Mouse (Mus musculus) Patski (cell line): ENCODE measurements at regions not wholly inside any gene's neighbourhood (a gene's known extent, or its start where the extent isn't known, plus 50 kb on each side); places are given as distances from the start of the nearest gene placed in this dataset.

Experiments
- ATAC-seq: fragments of 100-300 bp; one replicate; pipeline ENCODE4 v1.8.0; 2021
- CTCF ChIA-PET: fragments of 350-600 bp; sonication (Branson Sonifier 250); formaldehyde crosslinking; loops from one replicate; lab custom pipeline; 2022; ENCODE audit warnings: inconsistent platforms; lab: Charles Lee
- POLR2A ChIA-PET: fragments of 350-600 bp; sonication (Branson Sonifier 250); formaldehyde crosslinking; loops from one replicate; lab custom pipeline; 2022; ENCODE audit warnings: antibody characterized with exemption, inconsistent platforms; lab: Charles Lee
- DNase-seq: peaks from one replicate; pipeline ENCODE4 v3.0.0-alpha.2; 2011; ENCODE audit warnings: low read depth, low spot score
- H3K27me3 ChIP-seq: fragments of 371-371 bp; one replicate; pipeline ENCODE4 v1.5.1; 2021
- CTCF ChIP-seq: fragments of 100-300 bp; IDR thresholded peaks from one replicate; pipeline ENCODE4 v1.5.1; 2021
- in situ Hi-C: fragments of 300-500 bp; cut with MboI; formaldehyde crosslinking; loops from 3 replicates; pipeline ENCODE4 v1.11.1; 2018; ENCODE audit warnings: low pct_unique_long_range_greater_than_20kb, mixed read lengths

DNA sequence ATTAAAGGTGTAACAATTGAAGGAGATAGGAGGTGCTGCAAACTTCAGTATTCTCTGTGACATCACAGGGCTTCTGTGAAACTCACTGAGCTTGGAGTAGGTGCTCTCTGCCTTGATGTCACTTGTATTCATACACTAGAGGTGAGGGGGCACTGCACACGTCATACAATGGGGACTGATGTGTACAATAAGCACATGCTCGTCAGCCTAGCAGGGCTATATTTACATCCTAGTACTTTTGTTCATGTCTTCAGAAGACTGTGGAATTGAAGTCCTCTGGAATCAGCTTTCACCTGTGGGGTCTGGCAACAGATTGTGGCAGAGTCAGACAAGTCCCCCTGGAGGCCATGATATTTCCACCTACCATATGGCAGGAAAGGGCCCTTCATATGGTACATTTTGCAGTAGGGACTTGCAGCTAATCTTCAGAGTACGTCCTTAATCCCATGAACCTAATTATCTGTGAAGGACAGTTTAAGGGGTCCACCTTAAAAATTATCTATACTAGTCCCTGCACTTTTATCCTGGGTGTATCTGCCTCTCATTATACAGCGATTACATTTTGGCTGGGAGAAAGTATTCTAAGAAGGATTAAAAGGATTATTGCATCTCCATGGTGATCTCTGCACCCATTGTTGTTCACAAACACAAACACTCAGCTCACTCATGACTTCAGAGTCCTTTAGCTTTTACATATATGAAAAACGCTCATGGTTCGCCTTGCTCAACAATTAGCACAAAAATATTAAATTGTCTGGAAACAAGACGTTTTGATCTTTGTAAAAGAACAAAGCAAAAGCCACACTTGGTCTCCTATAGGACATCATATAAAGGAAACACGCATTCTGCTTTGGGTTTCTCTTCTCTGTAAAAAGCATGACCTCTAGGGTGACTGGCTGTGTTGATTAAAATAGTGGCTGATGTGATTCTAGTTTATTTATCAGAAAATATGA is 324.1 kb upstream of the Itga1 start:
- no peak for TF ChIP-seq CTCF
- ChIA-PET POLR2A (interaction anchor here (0.6 kb wide), 1 partner anchor 828 kb away, joined by 3 read pairs; no protein-coding TSS in a partner anchor), CTCF (no interaction called here)
- H3K27me3 ChIP-seq = peaks cover 22% of the 10 kb centered on the region
- ATAC-seq (no peak), DNase-seq (no peak)
- in situ Hi-C loops = no loop called here

DNA sequence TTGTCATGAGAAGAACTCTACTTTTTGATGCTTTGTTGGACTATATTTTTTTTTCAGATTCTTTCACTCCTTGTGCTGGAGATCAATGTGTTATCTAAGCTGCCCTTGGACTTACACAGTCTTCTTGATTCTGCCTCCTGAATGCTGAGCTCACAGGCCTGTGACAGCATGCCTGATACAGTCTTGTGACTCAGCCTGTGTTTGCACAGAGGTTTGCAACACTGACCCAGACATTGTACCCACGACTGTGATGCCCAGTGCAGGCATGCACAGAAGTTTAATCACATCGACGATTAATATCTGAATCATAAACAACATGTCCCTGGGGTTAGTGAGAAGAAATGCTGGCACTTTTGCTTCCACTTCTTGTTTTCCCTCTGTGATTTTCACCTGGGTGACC is 322.0 kb upstream of the Itga1 start:
- ChIA-PET POLR2A (no interaction called here), CTCF (no interaction called here)
- no peak for TF ChIP-seq CTCF
- peaks cover 26% of the 10 kb centered on the region for H3K27me3 ChIP-seq
- in situ Hi-C loops = no loop called here
- ATAC-seq (no peak), DNase-seq (no peak)

DNA sequence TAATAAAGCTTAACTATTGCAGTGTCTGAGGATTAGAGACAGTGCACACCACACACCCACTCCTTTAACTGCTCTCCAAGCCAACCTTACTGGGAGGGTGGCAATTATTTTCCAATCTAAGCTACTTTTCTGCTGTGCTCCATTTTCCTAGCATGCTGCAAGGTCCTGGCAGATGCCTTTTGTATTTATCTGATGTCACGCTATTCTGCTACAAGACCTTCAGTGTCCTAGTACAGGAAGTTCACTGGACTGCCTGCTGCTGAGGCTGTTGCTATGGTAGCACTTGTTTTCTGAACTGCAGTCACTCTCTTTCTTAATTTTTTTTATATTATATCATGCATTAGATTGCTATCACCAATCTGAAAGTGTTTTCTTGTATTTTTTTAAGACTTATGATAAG is 319.7 kb upstream of the Itga1 start:
- H3K27me3 ChIP-seq = peaks cover 29% of the 10 kb centered on the region
- CTCF ChIA-PET = no interaction called here
- no peak for ATAC-seq
- POLR2A ChIA-PET = no interaction called here
- DNase-seq = no peak
- in situ Hi-C loops = no loop called here
- no peak for TF ChIP-seq CTCF

DNA sequence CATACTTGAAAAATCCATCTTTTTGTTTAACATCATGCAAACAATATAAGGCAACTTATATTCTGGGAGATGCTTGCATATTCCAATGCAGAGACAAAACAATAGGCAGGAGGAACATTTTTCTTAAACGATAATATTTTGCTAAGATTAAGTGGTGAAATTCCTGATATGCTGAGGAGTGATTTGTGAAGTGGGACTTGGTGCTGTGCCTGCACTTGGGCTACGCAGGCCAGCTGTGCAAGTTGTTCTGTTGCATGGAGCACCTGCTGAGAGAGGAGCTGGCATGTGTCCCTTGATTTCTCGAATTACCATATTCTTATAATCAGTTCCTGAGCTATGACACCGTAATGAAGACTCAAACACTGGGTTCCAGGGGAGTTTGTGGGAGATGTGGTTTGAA is 316.1 kb upstream of the Itga1 start:
- in situ Hi-C loops = no loop called here
- CTCF ChIA-PET = no interaction called here
- H3K27me3 ChIP-seq = peaks cover 25% of the 10 kb centered on the region
- POLR2A ChIA-PET = no interaction called here
- ATAC-seq (no peak), DNase-seq (no peak)
- TF ChIP-seq CTCF = no peak

DNA sequence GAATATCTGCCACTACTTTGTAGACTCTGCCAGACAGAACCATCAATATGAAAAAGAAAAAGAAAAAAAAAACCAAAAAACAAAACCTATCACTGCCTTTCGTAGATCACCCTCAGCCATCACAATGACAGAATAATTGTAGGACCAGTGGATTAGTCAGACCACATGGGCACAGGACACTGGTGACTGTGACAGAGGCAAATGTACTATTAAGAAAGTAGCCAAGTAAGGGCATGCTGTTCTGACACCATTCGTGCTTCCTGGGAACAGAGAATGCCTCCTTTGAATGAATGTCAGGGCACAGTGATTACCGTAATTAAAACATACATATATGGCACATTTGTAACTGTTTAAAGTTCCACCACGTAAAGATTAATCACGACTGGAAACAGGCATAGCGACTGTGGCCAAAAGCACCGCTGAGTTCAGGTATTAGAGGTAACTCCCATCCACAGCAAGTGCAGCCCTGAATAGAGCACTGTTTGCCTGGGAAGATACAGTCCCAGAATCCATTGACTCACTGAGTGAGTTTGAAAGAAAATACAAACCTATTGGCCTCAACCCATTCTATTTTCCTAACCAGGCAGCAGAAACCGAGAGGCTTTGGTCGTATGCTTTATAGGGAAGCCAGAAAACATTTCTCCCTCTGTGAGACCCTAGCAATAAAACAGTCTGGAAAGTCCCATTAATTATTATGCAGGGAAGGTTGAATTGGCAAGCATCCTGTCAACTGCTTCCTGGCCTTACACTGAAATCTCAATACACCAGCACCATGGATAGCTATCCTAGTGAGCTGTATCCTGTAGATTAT is 312.2 kb upstream of the Itga1 start:
- ChIA-PET POLR2A (no interaction called here), CTCF (no interaction called here)
- in situ Hi-C loops = no loop called here

DNA sequence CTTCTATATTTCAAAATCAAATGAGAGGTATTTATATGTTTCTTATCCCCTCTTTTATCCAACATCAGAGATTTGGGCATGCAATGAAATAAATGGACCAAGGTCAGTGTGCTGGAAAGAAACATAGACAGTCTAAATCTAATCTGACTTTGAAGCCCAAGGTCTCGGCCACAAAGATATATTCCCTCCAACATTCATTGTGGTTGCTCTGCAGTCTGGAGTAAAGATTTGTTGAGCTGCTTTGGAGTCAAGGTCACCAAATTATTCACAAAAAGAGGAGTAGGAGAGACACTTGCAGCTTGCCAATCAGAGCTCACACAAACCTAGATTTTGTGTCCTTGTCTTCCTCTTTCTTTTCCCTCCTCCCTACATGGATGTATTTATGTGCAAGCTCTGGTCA is 304.2 kb upstream of the Itga1 start:
- in situ Hi-C loops = no loop called here
- H3K27me3 ChIP-seq = peaks cover 40% of the 10 kb centered on the region
- no peak for ATAC-seq
- ChIA-PET POLR2A (no interaction called here), CTCF (no interaction called here)
- no peak for TF ChIP-seq CTCF
- no peak for DNase-seq

More for the DNA sequence above, 312.2 kb upstream of the Itga1 start:
- DNase-seq (no peak), ATAC-seq (no peak)
- TF ChIP-seq CTCF = no peak
- H3K27me3 ChIP-seq = peaks cover 18% of the 10 kb centered on the region

DNA sequence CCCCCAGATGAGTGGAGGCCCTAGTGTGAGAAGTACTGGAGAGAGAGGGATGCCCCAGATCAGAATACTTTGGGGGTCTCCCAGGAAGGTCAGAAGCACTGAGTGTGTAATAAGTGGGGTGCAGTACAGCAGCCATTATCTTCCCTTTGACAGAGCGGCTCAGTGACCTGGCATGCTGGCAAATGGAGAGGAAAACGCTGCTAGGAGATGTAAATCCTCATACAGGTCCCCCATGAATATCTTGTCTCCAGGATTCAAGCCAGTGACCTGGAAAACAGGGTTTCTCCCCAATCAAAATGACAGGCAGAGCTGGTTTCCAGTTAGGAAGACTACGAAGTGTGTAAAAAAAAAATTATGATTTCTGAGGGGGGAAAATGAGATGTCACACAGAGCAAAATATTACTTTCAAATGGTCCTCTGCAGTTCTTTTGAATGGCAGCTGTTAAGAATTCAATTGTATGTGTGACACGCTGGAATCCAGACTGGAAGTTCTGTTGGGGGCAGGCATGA is 299.0 kb upstream of the Itga1 start:
- no peak for ATAC-seq
- CTCF ChIA-PET = no interaction called here
- TF ChIP-seq CTCF = no peak
- in situ Hi-C loops = no loop called here
- H3K27me3 ChIP-seq = peaks cover 32% of the 10 kb centered on the region
- DNase-seq = no peak
- POLR2A ChIA-PET = no interaction called here

DNA sequence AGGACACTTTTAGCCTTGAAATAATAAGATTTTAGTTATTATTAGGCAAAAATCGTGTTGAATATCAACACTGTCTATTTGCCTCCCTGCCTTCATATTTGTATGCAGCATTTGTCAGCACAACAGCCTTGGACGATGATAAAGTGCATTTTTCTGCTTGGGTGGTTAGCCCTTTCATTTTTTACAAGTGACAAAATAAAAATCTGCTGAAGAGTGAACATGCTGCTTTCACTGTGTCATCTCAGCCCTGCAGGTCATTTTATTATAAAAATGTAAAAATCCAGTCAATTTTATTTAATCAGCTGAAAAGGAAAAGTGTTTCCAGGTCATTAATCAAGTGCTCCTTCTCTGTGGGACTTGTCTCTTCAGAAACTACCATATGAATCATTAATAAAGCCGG is 277.9 kb upstream of the Itga1 start:
- in situ Hi-C loops = no loop called here
- DNase-seq (no peak), ATAC-seq (no peak)
- TF ChIP-seq CTCF = no peak
- H3K27me3 ChIP-seq = peaks cover 18% of the 10 kb centered on the region
- CTCF ChIA-PET = no interaction called here
- POLR2A ChIA-PET = no interaction called here

DNA sequence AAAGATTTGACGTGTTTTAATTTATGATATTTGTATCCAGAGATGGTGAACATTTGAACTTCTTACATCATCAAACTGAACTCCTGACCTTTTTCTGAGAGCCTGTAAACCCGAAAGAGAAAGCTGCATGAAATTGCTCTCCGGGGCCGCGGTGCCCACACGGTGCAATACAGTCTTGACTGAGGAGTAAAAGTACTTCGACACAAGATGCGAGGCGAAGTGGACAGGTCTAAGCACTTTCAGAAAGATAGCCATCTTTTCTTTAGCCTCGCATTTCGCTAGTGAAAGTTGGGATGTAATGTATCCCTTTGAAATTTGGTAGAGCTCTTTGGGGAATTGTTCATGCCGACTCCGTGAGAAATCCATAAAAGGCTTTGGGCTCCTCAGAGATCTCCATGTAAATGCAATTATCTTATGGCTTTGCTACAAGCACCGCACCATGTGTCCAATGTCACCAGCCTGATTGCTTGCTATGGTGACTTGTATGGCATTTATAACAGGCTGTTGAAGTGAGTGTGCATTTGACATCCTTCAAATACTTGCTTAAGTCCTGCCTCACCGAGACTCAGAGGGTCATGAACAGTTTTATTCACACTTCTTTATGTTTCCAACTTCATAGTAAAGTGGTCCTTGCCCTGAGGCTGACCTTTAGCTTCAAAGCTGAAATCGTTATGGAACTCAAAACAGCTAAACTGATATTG is 274.6 kb upstream of the Itga1 start:
- TF ChIP-seq CTCF = no peak
- no peak for DNase-seq
- CTCF ChIA-PET = no interaction called here
- peaks cover 12% of the 10 kb centered on the region for H3K27me3 ChIP-seq
- POLR2A ChIA-PET = no interaction called here
- in situ Hi-C loops = no loop called here
- ATAC-seq = no peak

DNA sequence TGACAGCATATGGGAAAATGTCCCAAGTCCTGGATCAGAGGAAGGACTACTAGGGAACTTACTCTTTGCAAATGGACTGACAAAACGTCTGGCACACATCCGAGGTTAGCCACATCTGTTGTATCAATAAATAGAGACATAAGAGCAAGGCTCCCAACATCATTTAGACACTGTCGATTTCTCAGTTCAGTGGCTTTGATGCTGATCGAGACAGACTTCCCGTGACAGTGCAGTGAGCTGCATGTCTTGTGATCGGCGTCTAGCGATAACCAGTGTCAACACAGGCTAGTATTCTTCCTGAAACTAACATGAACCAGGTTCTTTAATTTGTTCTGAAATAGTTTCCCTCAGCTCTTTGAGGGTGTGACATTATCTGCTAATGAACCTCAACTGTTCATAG is 259.7 kb upstream of the Itga1 start:
- ChIA-PET POLR2A (no interaction called here), CTCF (interaction anchor here (0.8 kb wide), 1 partner anchor 16 kb away, joined by 3 read pairs; no protein-coding TSS in a partner anchor)
- ATAC-seq (no peak), DNase-seq (no peak)
- no peak for TF ChIP-seq CTCF
- in situ Hi-C loops = no loop called here
- H3K27me3 ChIP-seq = peaks cover 24% of the 10 kb centered on the region
